Mouse (Mus musculus) hindbrain, embryonic 14.5 days (tissue): ENCODE data around the gene Pus7. TPM values are rescaled to one million over a fixed set of nuclear protein-coding genes. Genes with fewer than 3 reads are reported as not detected.
A peak's percentile ranks its signal among the peaks of the same experiment; 100 is the strongest.

Source experiments
- ATAC-seq: fragments of 200-750 bp; cut with Nextera tagmentation; 2 replicates; pipeline ENCODE4 v1.8.0; 2017; ENCODE audit warnings: moderate number of reproducible peaks, mild to moderate bottlenecking, moderate TSS enrichment, moderate library complexity; ENCODE audit not compliant: low FRiP score
- DNase-seq: peaks from one replicate; pipeline ENCODE4 v3.0.0-alpha.2; 2015; ENCODE audit warnings: low spot score
- H3K27ac ChIP-seq: fragments of 300-500 bp; sonication (generic); 2 replicates; pipeline ENCODE4 v1.5.1; 2014; ENCODE audit warnings: mild to moderate bottlenecking, moderate library complexity
- H3K27me3 ChIP-seq: fragments of 300-500 bp; sonication (generic); 2 replicates; pipeline ENCODE4 v1.6.1; 2014; ENCODE audit warnings: mild to moderate bottlenecking, low read length, mixed read lengths; ENCODE audit not compliant: control insufficient read depth, insufficient read depth
- H3K36me3 ChIP-seq: fragments of 300-500 bp; sonication (generic); replicated peaks from 2 replicates; pipeline ENCODE4 v1.6.1; 2014; ENCODE audit not compliant: control insufficient read depth, insufficient read depth
- H3K4me1 ChIP-seq: fragments of 300-500 bp; sonication (generic); replicated peaks from 2 replicates; pipeline ENCODE4 v1.6.1; 2014; ENCODE audit warnings: antibody characterized with exemption, low read length, mixed read lengths; ENCODE audit not compliant: control insufficient read depth, insufficient read depth
- H3K4me2 ChIP-seq: fragments of 300-500 bp; sonication (generic); replicated peaks from 2 replicates; pipeline ENCODE4 v1.6.1; 2014; ENCODE audit warnings: mild to moderate bottlenecking, moderate library complexity
- H3K4me3 ChIP-seq: fragments of 300-500 bp; sonication (generic); replicated peaks from 2 replicates; pipeline ENCODE4 v1.5.1; 2014; ENCODE audit warnings: mild to moderate bottlenecking, low read length
- H3K9ac ChIP-seq: fragments of 300-500 bp; sonication (generic); 2 replicates; pipeline ENCODE4 v1.6.1; 2014
- H3K9me3 ChIP-seq: fragments of 300-500 bp; sonication (generic); 2 replicates; pipeline ENCODE4 v1.6.1; 2016; ENCODE audit warnings: low read length; ENCODE audit not compliant: control insufficient read depth
- WGBS: fragments of 180-500 bp; shearing (Covaris S2); extraction: QIAGEN DNeasy Blood & Tissue Kit; methylation state at CpG from one replicate; pipeline ENCODE4 v1.1.7; 2014; 5-methylcytosine and 5-hydroxymethylcytosine counted together
- polyA plus RNA-seq: library from polyadenylated mRNA; unstranded; fragments of >200 nt; fragmentation: Nextera tagmentation; extraction: Ambion mirVana; gene quantifications from 2 replicates; pipeline ENCODE4 v1.2.1, GENCODE M21; 2014

Pus7 gene
- polyA plus RNA-seq, 1 experiment from 2014 or later: 16.2 TPM

GRCm38 (mm10) chr5:23789078-23789612 is 5.6 kb upstream of the Pus7 start:
- Histone ChIP-seq H3K4me3 (no peak overlapping the region), H3K4me2 (no peak overlapping the region), H3K27me3 (no peaks in the 10 kb centered on the region), H3K9me3 (no peaks in the 10 kb centered on the region), H3K9ac (no peak overlapping the region), H3K36me3 (peaks cover 13% of the 10 kb centered on the region), H3K27ac (no peak overlapping the region), H3K4me1 (peaks cover 8% of the 10 kb centered on the region)
- no peak for ATAC-seq
- no peak for DNase-seq
- WGBS: 84% methylated on average over 4 of the region's 4 CpGs

- H3K4me2 ChIP-seq: peak overlapping the region; percentile 94
- peak overlapping the region; percentile 91 for H3K4me3 ChIP-seq
- H3K27ac ChIP-seq: no peak overlapping the region
- H3K9me3 ChIP-seq: no peaks in the 10 kb centered on the region
- peaks cover 9% of the 10 kb centered on the region; the same call in 1 of the 2 replicates for H3K36me3 ChIP-seq
- H3K9ac ChIP-seq: peak overlapping the region; percentile 91
- WGBS: 55% methylated on average over 3 of the region's 3 CpGs
- no peak for ATAC-seq
- no peak for DNase-seq
- H3K4me1 ChIP-seq: peaks cover 8% of the 10 kb centered on the region
- H3K27me3 ChIP-seq: no peaks in the 10 kb centered on the region
These were observed 4.9 kb upstream of the Pus7 start for GRCm38 (mm10) chr5:23788390-23788830.

GRCm38 (mm10) chr5:23787536-23788389 is 4.3 kb upstream of the Pus7 start, which contains the start of gene Rint1:
Rint1 (plus strand) TSS chr5:23787711.
- DNase-seq (peak; percentile 98), ATAC-seq (peak; percentile 79)
- Histone ChIP-seq H3K27ac (peak within 1 kb of the TSS; percentile 73), H3K4me3 (peak within 1 kb of the TSS; percentile 91), H3K4me2 (peak within 1 kb of the TSS; percentile 94), H3K9me3 (no peaks in the 10 kb centered on the region), H3K4me1 (peaks cover 8% of the 10 kb centered on the region), H3K27me3 (no peaks in the 10 kb centered on the region), H3K36me3 (peaks cover 9% of the 10 kb centered on the region; the same call in 1 of the 2 replicates), H3K9ac (peak within 1 kb of the TSS; percentile 91)
- WGBS: 3% methylated on average over 47 of the region's 47 CpGs

GRCm38 (mm10) chr5:23782051-23782810 is 1.3 kb downstream of the Pus7 start:
- H3K4me2 ChIP-seq: peak overlapping the region; percentile 76
- no peak for ATAC-seq
- peak overlapping the region; percentile 78 for H3K9ac ChIP-seq
- H3K27ac ChIP-seq: no peak overlapping the region
- no peaks in the 10 kb centered on the region for H3K9me3 ChIP-seq
- H3K4me1 ChIP-seq: peaks cover 4% of the 10 kb centered on the region
- WGBS: 54% methylated on average over 8 of the region's 8 CpGs
- DNase-seq: no peak
- 0 out of 2 replicates have a peak, but pooled peaks cover 8% of the 10 kb centered on the region for H3K36me3 ChIP-seq
- H3K27me3 ChIP-seq: no peaks in the 10 kb centered on the region
- peak overlapping the region; percentile 70 for H3K4me3 ChIP-seq

- Histone ChIP-seq H3K4me2 (no peak overlapping the region), H3K4me1 (peaks cover 4% of the 10 kb centered on the region), H3K4me3 (no peak overlapping the region), H3K9ac (no peak overlapping the region), H3K27ac (no peak overlapping the region), H3K27me3 (no peaks in the 10 kb centered on the region), H3K9me3 (no peaks in the 10 kb centered on the region), H3K36me3 (0 out of 2 replicates have a peak, but pooled peaks cover 13% of the 10 kb centered on the region)
- no peak for ATAC-seq
- no peak for DNase-seq
- 86% methylated on average over 4 of the region's 4 CpGs for WGBS
These were observed 2.3 kb downstream of the Pus7 start for GRCm38 (mm10) chr5:23781172-23781571.

- peaks cover 17% of the 10 kb centered on the region for H3K36me3 ChIP-seq
- no peaks in the 10 kb centered on the region for H3K27me3 ChIP-seq
- H3K9me3 ChIP-seq: no peaks in the 10 kb centered on the region
- H3K27ac ChIP-seq: no peak overlapping the region
- no peak for ATAC-seq
- no peak overlapping the region for H3K4me3 ChIP-seq
- 87% methylated on average over 4 of the region's 4 CpGs for WGBS
- no peak for DNase-seq
- H3K4me1 ChIP-seq: peaks cover 4% of the 10 kb centered on the region
- H3K9ac ChIP-seq: no peak overlapping the region
- H3K4me2 ChIP-seq: no peak overlapping the region
These were observed 3.0 kb downstream of the Pus7 start for GRCm38 (mm10) chr5:23780516-23780915.

GRCm38 (mm10) chr5:23774186-23774585 is 9.3 kb downstream of the Pus7 start:
- peaks cover 54% of the 10 kb centered on the region for H3K36me3 ChIP-seq
- no peak overlapping the region for H3K4me2 ChIP-seq
- ATAC-seq: no peak
- no peaks in the 10 kb centered on the region for H3K4me1 ChIP-seq
- DNase-seq: no peak
- H3K4me3 ChIP-seq: no peak overlapping the region
- H3K27ac ChIP-seq: no peak overlapping the region
- no peaks in the 10 kb centered on the region for H3K27me3 ChIP-seq
- no peaks in the 10 kb centered on the region for H3K9me3 ChIP-seq
- 90% methylated on average over 6 of the region's 6 CpGs for WGBS
- H3K9ac ChIP-seq: no peak overlapping the region

GRCm38 (mm10) chr5:23771105-23771504 is 12.4 kb downstream of the Pus7 start:
- Histone ChIP-seq H3K9ac (no peak overlapping the region), H3K9me3 (no peaks in the 10 kb centered on the region), H3K4me1 (no peaks in the 10 kb centered on the region), H3K4me3 (no peak overlapping the region), H3K27ac (no peak overlapping the region), H3K27me3 (no peaks in the 10 kb centered on the region), H3K36me3 (peaks cover 54% of the 10 kb centered on the region), H3K4me2 (no peak overlapping the region)
- no peak for ATAC-seq
- DNase-seq: no peak
- WGBS: 42% methylated on average over 8 of the region's 8 CpGs

- H3K4me1 ChIP-seq: no peaks in the 10 kb centered on the region
- H3K27me3 ChIP-seq: no peaks in the 10 kb centered on the region
- no peak overlapping the region for H3K9ac ChIP-seq
- no peak for DNase-seq
- H3K4me3 ChIP-seq: no peak overlapping the region
- H3K4me2 ChIP-seq: no peak overlapping the region
- peaks cover 49% of the 10 kb centered on the region for H3K36me3 ChIP-seq
- no peak for ATAC-seq
- H3K27ac ChIP-seq: no peak overlapping the region
- 96% methylated on average over 5 of the region's 5 CpGs for WGBS
- no peaks in the 10 kb centered on the region for H3K9me3 ChIP-seq
These were observed 19.0 kb downstream of the Pus7 start for GRCm38 (mm10) chr5:23764557-23764956.
